Mouse (Mus musculus) lung, postnatal 10 days (tissue): ENCODE measurements around the gene Wdr92.
A peak's percentile ranks its signal among the peaks of the same experiment; 100 is the strongest.
"Not testable (repeated sequence)": the region's sequence is repeated elsewhere in the genome, so short reads cannot be mapped to it uniquely, and the experiment has no call there.

Experiments used
- DNase-seq: peaks from one replicate; pipeline ENCODE4 v3.0.0; 2021

Wdr92 gene

GRCm38 (mm10) chr11:17211258-17212140 lies 29.6 kb downstream of the Wdr92 start, which contains the start of gene Pno1:
TSS of gene Pno1 (minus strand) at chr11:17211568.
- DNase-seq, result peak; percentile 98

- DNase-seq, result no peak
These were observed 30.2 kb downstream of the Wdr92 start for GRCm38 (mm10) chr11:17212141-17212495.

GRCm38 (mm10) chr11:17212903-17213509 lies 31.1 kb downstream of the Wdr92 start:
- no peak for DNase-seq

GRCm38 (mm10) chr11:17215475-17215874 lies 33.6 kb downstream of the Wdr92 start:
- no peak for DNase-seq

- no peak for DNase-seq
These were observed 39.2 kb downstream of the Wdr92 start for GRCm38 (mm10) chr11:17221126-17221525.

- DNase-seq, result no peak
These were observed 50.9 kb downstream of the Wdr92 start for GRCm38 (mm10) chr11:17232792-17233191.

GRCm38 (mm10) chr11:17236449-17237037 lies 54.6 kb downstream of the Wdr92 start:
- no peak for DNase-seq

GRCm38 (mm10) chr11:17238598-17238997 lies 56.7 kb downstream of the Wdr92 start:
- DNase-seq, result not testable (repeated sequence)

GRCm38 (mm10) chr11:17248715-17249114 lies 66.8 kb downstream of the Wdr92 start:
- DNase-seq, result no peak

GRCm38 (mm10) chr11:17256813-17257365 lies 75.0 kb downstream of the Wdr92 start:
- DNase-seq, result peak; percentile 10

- DNase-seq, result peak; percentile 98
These were observed 75.5 kb downstream of the Wdr92 start, which contains the start of gene C1d for GRCm38 (mm10) chr11:17257443-17257842. TSS of gene C1d (plus strand) at chr11:17257579.

GRCm38 (mm10) chr11:17257861-17258260 lies 76.0 kb downstream of the Wdr92 start:
- peak; percentile 31 for DNase-seq

GRCm38 (mm10) chr11:17267176-17267575 lies 85.3 kb downstream of the Wdr92 start:
- DNase-seq, result no peak

GRCm38 (mm10) chr11:17268801-17269200 lies 86.9 kb downstream of the Wdr92 start:
- DNase-seq, result no peak

- peak; percentile 62 for DNase-seq
These were observed 98.1 kb downstream of the Wdr92 start for GRCm38 (mm10) chr11:17279959-17280358.
